Mouse (Mus musculus) liver, adult 2 months (tissue): ENCODE results near the gene Abr. TPM values are rescaled to one million over a fixed set of nuclear protein-coding genes. Genes with fewer than 3 reads are reported as not detected.

Experiments
- DNase-seq: peaks from one replicate; pipeline ENCODE4 v3.0.0-alpha.2; 2011; ENCODE audit warnings: low read depth, low spot score; ENCODE audit errors: extremely low read depth
- H3K27ac ChIP-seq: fragments of 200-500 bp; replicated peaks from 2 replicates; pipeline ENCODE4 v1.5.1; 2012; ENCODE audit warnings: low read depth, mild to moderate bottlenecking, control low read depth, inconsistent platforms, low read length; ENCODE audit not compliant: insufficient read depth
- H3K27me3 ChIP-seq: fragments of 200-500 bp; 2 replicates; pipeline ENCODE4 v1.6.1; 2012; ENCODE audit warnings: mild to moderate bottlenecking, moderate library complexity, low read length, inconsistent platforms; ENCODE audit not compliant: control insufficient read depth, insufficient read depth
- H3K36me3 ChIP-seq: fragments of 200-500 bp; 2 replicates; pipeline ENCODE4 v1.6.1; 2012; ENCODE audit warnings: low read length, inconsistent platforms; ENCODE audit not compliant: control insufficient read depth, insufficient read depth
- H3K4me1 ChIP-seq: fragments of 200-500 bp; 2 replicates; pipeline ENCODE4 v1.6.1; 2011; ENCODE audit warnings: low read length; ENCODE audit not compliant: control insufficient read depth, insufficient read depth
- H3K4me3 ChIP-seq: fragments of 200-500 bp; 2 replicates; pipeline ENCODE4 v1.5.1; 2011; ENCODE audit warnings: low read depth, mild to moderate bottlenecking, control low read depth, low read length, moderate library complexity; ENCODE audit not compliant: insufficient read depth
- H3K79me2 ChIP-seq: fragments of 200-500 bp; 2 replicates; pipeline ENCODE4 v1.6.1; 2012; ENCODE audit warnings: inconsistent platforms, mild to moderate bottlenecking, low read length, moderate library complexity; ENCODE audit not compliant: control insufficient read depth, insufficient read depth
- H3K9ac ChIP-seq: fragments of 200-500 bp; 2 replicates; pipeline ENCODE4 v1.6.1; 2012; ENCODE audit warnings: low read depth, mild to moderate bottlenecking, control low read depth, inconsistent platforms, low read length
- CTCF ChIP-seq: fragments of 200-500 bp; IDR thresholded peaks from 2 replicates; pipeline ENCODE4 v1.5.1; 2011; ENCODE audit warnings: low read depth, low read length, control low read depth
- POLR2A ChIP-seq: fragments of 200-500 bp; IDR thresholded peaks from 2 replicates; pipeline ENCODE4 v1.6.1; 2011; ENCODE audit warnings: low read length, control low read depth; ENCODE audit not compliant: insufficient read depth; ENCODE audit errors: extremely low read depth
- WGBS: fragments of 180-500 bp; shearing (Covaris S2); methylation state at CpG from one replicate; pipeline ENCODE4 v1.1.7; 2018; 5-methylcytosine and 5-hydroxymethylcytosine counted together
- polyA plus RNA-seq: library from polyadenylated mRNA; depleted of rRNA; stranded (reverse); fragments of >200 nt; gene quantifications from 2 replicates; pipeline ENCODE4 v1.2.3, GENCODE M21; 2012
- total RNA-seq: library from RNA; depleted of rRNA; stranded (reverse); fragments of >200 nt; gene quantifications from 2 replicates; pipeline ENCODE4 v1.2.3, GENCODE M21; 2014

The Abr gene
- total and polyA plus RNA-seq, 2 experiments, result 3.3 to 3.9 TPM

- no peak for TF ChIP-seq POLR2A
- Histone ChIP-seq H3K79me2 (peaks cover 3% of the 10 kb centered on the region; the same call in 1 of the 2 replicates), H3K4me3 (no peak overlapping the region), H3K9ac (no peak overlapping the region), H3K27ac (no peak overlapping the region), H3K27me3 (no peaks in the 10 kb centered on the region), H3K36me3 (no peaks in the 10 kb centered on the region), H3K4me1 (no peaks in the 10 kb centered on the region)
- WGBS, result 77% methylated on average over 5 of the region's 5 CpGs
- no peak for DNase-seq
Measured at GRCm38 (mm10) chr11:76405626-76406264, 216.4 kb downstream of the Abr start.

- TF ChIP-seq POLR2A (no peak), CTCF (no peak)
- WGBS, result 68% methylated on average over 4 of the region's 4 CpGs
- Histone ChIP-seq H3K79me2 (peaks cover 3% of the 10 kb centered on the region; the same call in 1 of the 2 replicates), H3K36me3 (no peaks in the 10 kb centered on the region), H3K4me3 (no peak overlapping the region), H3K27ac (no peak overlapping the region), H3K9ac (no peak overlapping the region), H3K4me1 (no peaks in the 10 kb centered on the region), H3K27me3 (no peaks in the 10 kb centered on the region)
- no peak for DNase-seq
Measured at GRCm38 (mm10) chr11:76405113-76405512, 217.0 kb downstream of the Abr start.

GRCm38 (mm10) chr11:76401398-76401797 is 220.7 kb downstream of the Abr start:
- DNase-seq, result no peak
- 83% methylated on average over 10 of the region's 10 CpGs for WGBS
- no peaks in the 10 kb centered on the region for H3K27me3 ChIP-seq
- no peak overlapping the region for H3K27ac ChIP-seq
- no peak overlapping the region for H3K9ac ChIP-seq
- H3K36me3 ChIP-seq, result no peaks in the 10 kb centered on the region
- H3K79me2 ChIP-seq, result no peaks in the 10 kb centered on the region
- TF ChIP-seq POLR2A (no peak), CTCF (no peak)
- H3K4me1 ChIP-seq, result 0 out of 2 replicates have a peak, but pooled peaks cover 2% of the 10 kb centered on the region
- H3K4me3 ChIP-seq, result no peak overlapping the region

DNA sequence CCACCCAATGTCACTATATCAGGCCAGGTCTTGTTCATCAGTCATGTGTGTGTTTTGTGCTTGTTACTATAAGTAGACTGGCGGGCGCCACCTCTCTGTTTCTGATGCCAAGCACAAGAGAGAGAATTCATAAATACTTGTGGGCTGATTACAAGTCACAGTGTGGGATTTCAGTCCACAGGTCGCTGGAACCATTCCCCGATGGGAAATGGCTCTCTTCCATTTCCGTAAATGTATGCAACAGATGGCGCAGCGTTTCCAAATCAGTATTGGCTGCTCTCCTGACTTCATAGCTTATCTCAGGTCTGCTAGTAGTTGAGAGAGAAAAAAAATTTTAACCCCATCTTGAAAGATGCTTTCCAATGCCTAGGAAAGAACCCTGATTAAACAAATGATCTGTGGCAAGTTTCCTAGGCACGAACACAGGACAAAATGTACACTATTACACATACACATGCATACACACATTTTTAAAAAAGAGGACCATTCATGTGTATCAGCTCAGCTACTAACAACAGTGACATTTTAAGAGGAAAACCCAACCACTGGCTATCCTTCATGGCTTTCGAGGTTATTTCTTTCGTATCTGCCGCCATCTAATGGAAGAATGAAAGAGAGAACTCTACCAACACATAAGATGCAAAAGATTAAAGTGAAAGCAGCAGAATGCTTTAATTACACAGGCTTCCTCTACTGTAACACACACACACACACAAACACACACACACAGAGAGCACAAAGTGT is 222.4 kb downstream of the Abr start:
- no peak for TF ChIP-seq CTCF
- no peak for TF ChIP-seq POLR2A
- 0 out of 2 replicates have a peak, but pooled peaks cover 2% of the 10 kb centered on the region for H3K4me1 ChIP-seq
- DNase-seq, result peak; percentile 29
- H3K4me3 ChIP-seq, result no peak overlapping the region; the same call in 1 of the 2 replicates
- H3K79me2 ChIP-seq, result no peaks in the 10 kb centered on the region
- WGBS, result 10% methylated on average over 11 of the region's 11 CpGs
- H3K9ac ChIP-seq, result no peak overlapping the region
- no peaks in the 10 kb centered on the region for H3K27me3 ChIP-seq
- H3K36me3 ChIP-seq, result no peaks in the 10 kb centered on the region
- no peak overlapping the region for H3K27ac ChIP-seq

DNA sequence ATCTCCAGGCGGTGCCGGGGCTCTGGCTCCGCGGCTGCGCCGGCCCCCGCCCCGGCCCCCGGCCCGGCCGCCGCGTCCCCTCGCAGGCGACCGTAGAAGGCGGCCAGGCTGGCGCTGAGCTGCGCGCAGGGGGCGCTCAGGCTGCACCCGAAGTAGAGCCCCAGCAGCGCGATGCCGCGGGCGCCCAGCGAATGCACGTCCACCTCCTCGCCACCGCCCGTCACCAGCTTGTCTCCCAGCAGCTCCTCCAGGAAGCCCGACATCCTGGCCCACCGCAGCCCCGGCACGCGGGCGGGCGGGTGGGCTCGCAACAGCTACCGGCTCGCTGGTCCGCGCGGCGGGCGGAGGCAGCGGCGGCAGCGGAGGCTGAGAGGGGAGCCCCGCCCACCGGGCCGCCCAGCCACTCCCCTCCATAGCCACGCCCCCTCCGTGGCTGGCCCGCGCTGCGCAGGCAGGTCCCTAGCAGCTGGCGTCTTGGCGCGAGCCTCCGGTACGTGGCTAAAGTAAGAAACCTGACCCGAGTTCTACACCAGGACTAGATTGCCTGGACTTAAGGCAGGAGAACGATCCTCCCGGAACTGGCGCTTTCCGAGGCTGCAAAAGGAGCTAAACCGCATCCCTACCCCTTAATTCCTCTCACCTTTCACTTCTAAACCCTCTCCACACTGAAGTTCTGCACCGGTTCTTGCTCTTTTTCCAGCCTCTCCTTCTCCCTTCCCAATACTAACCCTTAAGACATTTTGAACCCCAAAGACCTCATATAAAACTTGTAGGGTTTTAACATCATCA is 223.1 kb downstream of the Abr start, which contains the start of gene Nxn:
Nxn (minus strand) TSS at position 343 of the 789 bp plus-strand sequence.
- WGBS, result under 1% methylated on average over 69 of the region's 70 CpGs
- no peaks in the 10 kb centered on the region for H3K27me3 ChIP-seq
- H3K4me3 ChIP-seq, result peak within 1 kb of the TSS; percentile 80
- DNase-seq, result peak; percentile 63
- H3K36me3 ChIP-seq, result no peaks in the 10 kb centered on the region
- H3K4me1 ChIP-seq, result 0 out of 2 replicates have a peak, but pooled peaks cover 2% of the 10 kb centered on the region
- no peak within 1 kb of the TSS for H3K27ac ChIP-seq
- H3K9ac ChIP-seq, result peak within 1 kb of the TSS; percentile 68
- no peaks in the 10 kb centered on the region for H3K79me2 ChIP-seq
- TF ChIP-seq CTCF (peak; percentile 16; the same call in 1 of the 2 replicates), POLR2A (no peak)
